Mouse (Mus musculus) cortical plate, adult 2 months (tissue): ENCODE measurements around the gene Nadk.

Source experiments
- CTCF ChIP-seq: fragments of 200-500 bp; IDR thresholded peaks from 2 replicates; pipeline ENCODE4 v1.5.1; 2011; ENCODE audit warnings: mild to moderate bottlenecking, control low read depth, low read length; ENCODE audit not compliant: insufficient read depth; ENCODE audit errors: extremely low read depth
- POLR2A ChIP-seq: fragments of 200-500 bp; IDR thresholded peaks from 2 replicates; pipeline ENCODE4 v1.6.1; 2011; ENCODE audit warnings: mild to moderate bottlenecking, low read length, control low read depth; ENCODE audit not compliant: insufficient read depth; ENCODE audit errors: extremely low read depth

DNA sequence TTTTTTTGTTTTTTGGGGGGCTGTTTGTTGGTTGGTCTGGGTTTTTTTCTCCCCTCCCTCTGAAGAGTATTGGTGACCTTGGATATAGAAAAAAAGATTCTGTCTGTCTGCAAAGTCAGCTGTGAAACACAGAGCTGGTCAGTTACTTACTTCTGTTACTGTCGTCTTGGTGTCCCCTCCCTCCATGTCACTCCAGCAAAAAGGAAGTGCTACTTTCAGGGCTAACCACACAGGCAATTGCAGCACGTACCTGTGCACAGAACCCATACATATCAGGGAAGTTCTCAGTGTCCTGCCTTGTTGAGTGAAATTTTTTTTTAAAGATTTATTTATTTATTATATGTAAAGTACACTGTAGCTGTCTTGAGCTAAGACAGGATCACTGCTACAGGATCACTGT lies 11.7 kb upstream of the Nadk start:
- no peak for TF ChIP-seq CTCF
- TF ChIP-seq POLR2A = no peak
